Mouse (Mus musculus) kidney, adult 2 months (tissue): ENCODE results near the gene Susd3.

Experiments
- CTCF ChIP-seq: fragments of 200-500 bp; conservative IDR thresholded peaks from 2 replicates; pipeline ENCODE4 v1.5.1; 2011; ENCODE audit warnings: low read depth, mild to moderate bottlenecking, control low read depth, low read length, moderate library complexity, mixed read lengths; ENCODE audit not compliant: insufficient read depth, insufficient read length
- POLR2A ChIP-seq: fragments of 200-500 bp; IDR thresholded peaks from one replicate; pipeline ENCODE4 v1.6.1; 2011; ENCODE audit warnings: low read depth, low read length, control low read depth

- TF ChIP-seq CTCF (no peak), POLR2A (no peak)
Measured at GRCm38 (mm10) chr13:49248467-49248862, at the start of gene Susd3.
